Mouse (Mus musculus) skeletal muscle tissue, adult 2 months (tissue): ENCODE results near the gene Gjd3.

Experiments
- DNase-seq: peaks from one replicate; pipeline ENCODE4 v3.0.0-alpha.2; 2012; ENCODE audit warnings: low read depth, low spot score

The Gjd3 gene

GRCm38 (mm10) chr11:98947969-98948569, 34.7 kb downstream of the Gjd3 start:
- no peak for DNase-seq

GRCm38 (mm10) chr11:98945605-98945977, 37.2 kb downstream of the Gjd3 start:
- DNase-seq = no peak

GRCm38 (mm10) chr11:98944897-98945604, 37.8 kb downstream of the Gjd3 start:
- no peak for DNase-seq

GRCm38 (mm10) chr11:98943741-98944461, 38.9 kb downstream of the Gjd3 start:
- DNase-seq = no peak

- DNase-seq = peak; percentile 88
These were observed 39.7 kb downstream of the Gjd3 start for GRCm38 (mm10) chr11:98942923-98943641.

GRCm38 (mm10) chr11:98942555-98942922, 40.3 kb downstream of the Gjd3 start:
- no peak for DNase-seq

- DNase-seq = peak; percentile 90
These were observed 40.8 kb downstream of the Gjd3 start for GRCm38 (mm10) chr11:98941826-98942550.

- DNase-seq = peak; percentile 85
These were observed 41.4 kb downstream of the Gjd3 start for GRCm38 (mm10) chr11:98941341-98941825.

GRCm38 (mm10) chr11:98940776-98941175, 42.0 kb downstream of the Gjd3 start:
- DNase-seq = no peak

- no peak for DNase-seq
These were observed 42.7 kb downstream of the Gjd3 start for GRCm38 (mm10) chr11:98939953-98940641.

- no peak for DNase-seq
These were observed 43.5 kb downstream of the Gjd3 start for GRCm38 (mm10) chr11:98939084-98939952.

- DNase-seq = no peak
These were observed 44.1 kb downstream of the Gjd3 start for GRCm38 (mm10) chr11:98938701-98939083.

GRCm38 (mm10) chr11:98937914-98938694, 44.7 kb downstream of the Gjd3 start:
- DNase-seq = no peak

- peak; percentile 92 for DNase-seq
These were observed 45.4 kb downstream of the Gjd3 start for GRCm38 (mm10) chr11:98937410-98937913.

- DNase-seq = no peak
These were observed 46.0 kb downstream of the Gjd3 start for GRCm38 (mm10) chr11:98936606-98937409.

- DNase-seq = no peak
These were observed 46.6 kb downstream of the Gjd3 start for GRCm38 (mm10) chr11:98936170-98936569.

GRCm38 (mm10) chr11:98935123-98935522, 47.7 kb downstream of the Gjd3 start:
- no peak for DNase-seq

GRCm38 (mm10) chr11:98934367-98934766, 48.4 kb downstream of the Gjd3 start:
- no peak for DNase-seq
